Mouse (Mus musculus) lung, adult 2 months (tissue): ENCODE data around the gene Babam2. TPM values are rescaled to one million over a fixed set of nuclear protein-coding genes. Genes with fewer than 3 reads are reported as not detected.
"Not testable (repeated sequence)": the region's sequence is repeated elsewhere in the genome, so short reads cannot be mapped to it uniquely, and the experiment has no call there.

Experiments used
- DNase-seq: peaks from one replicate; pipeline ENCODE4 v3.0.0; 2022
- H3K4me1 ChIP-seq: fragments of 200-500 bp; 2 replicates; pipeline ENCODE4 v1.6.1; 2011; ENCODE audit warnings: low read length; ENCODE audit not compliant: control insufficient read depth, insufficient read depth
- H3K4me3 ChIP-seq: fragments of 200-500 bp; replicated peaks from 2 replicates; pipeline ENCODE3; 2011; ENCODE audit warnings: low read depth, mild to moderate bottlenecking, control low read depth, low read length; ENCODE audit errors: extremely low read depth
- CTCF ChIP-seq: fragments of 200-500 bp; IDR thresholded peaks from 2 replicates; pipeline ENCODE4 v1.5.1; 2011; ENCODE audit warnings: mild to moderate bottlenecking, low read length, control low read depth; ENCODE audit not compliant: insufficient read depth
- POLR2A ChIP-seq: fragments of 200-500 bp; IDR thresholded peaks from 2 replicates; pipeline ENCODE4 v1.6.1; 2011; ENCODE audit warnings: low read depth, mild to moderate bottlenecking, control low read depth, low read length, borderline replicate concordance; ENCODE audit errors: extremely low read depth
- WGBS: fragments of 180-500 bp; shearing (Covaris S2); methylation state at CpG from one replicate; pipeline ENCODE4 v1.1.7; 2018; 5-methylcytosine and 5-hydroxymethylcytosine counted together
- polyA plus RNA-seq: library from polyadenylated mRNA; depleted of rRNA; stranded (reverse); fragments of >200 nt; gene quantifications from 2 replicates; pipeline ENCODE4 v1.2.3, GENCODE M21; 2012

Gene Babam2
- polyA plus RNA-seq, 1 experiment = 23.6 TPM

DNA sequence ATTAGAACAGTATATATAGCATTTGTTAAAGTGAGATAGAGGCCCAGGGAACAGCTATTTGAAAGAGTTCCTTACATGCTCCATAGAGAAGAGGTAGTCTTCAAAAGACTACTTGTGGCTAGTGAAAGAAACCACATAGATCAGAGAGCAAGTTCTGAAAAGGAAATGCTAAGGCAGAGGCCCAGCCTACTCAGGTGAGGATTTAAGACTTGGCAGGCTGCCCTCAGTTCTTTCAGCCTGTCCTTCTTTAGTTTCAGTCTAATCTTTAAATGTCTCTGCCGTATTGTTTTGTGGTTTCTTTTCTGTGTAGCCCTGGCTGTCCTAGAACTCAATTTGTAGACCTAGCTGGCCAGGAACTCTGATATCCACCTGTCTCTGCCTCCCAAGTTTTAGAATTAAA lies 134.1 kb downstream of the Babam2 start:
- no peak for DNase-seq
- TF ChIP-seq CTCF (no peak), POLR2A (no peak)
- Histone ChIP-seq H3K4me3 (no peak overlapping the region), H3K4me1 (no peaks in the 10 kb centered on the region; the same call in 1 of the 2 replicates)
- WGBS = 44% methylated on average over 1 of the region's 1 CpGs

GRCm38 (mm10) chr5:31835691-31836090 lies 138.2 kb downstream of the Babam2 start:
- no peak for DNase-seq
- TF ChIP-seq CTCF = no peak
- TF ChIP-seq POLR2A = no peak
- WGBS = 74% methylated on average over 2 of the region's 2 CpGs
- H3K4me1 ChIP-seq = no peaks in the 10 kb centered on the region; the same call in 1 of the 2 replicates
- H3K4me3 ChIP-seq = no peak overlapping the region

GRCm38 (mm10) chr5:31839973-31840372 lies 142.5 kb downstream of the Babam2 start:
- H3K4me3 ChIP-seq = no peak overlapping the region
- H3K4me1 ChIP-seq = no peaks in the 10 kb centered on the region
- TF ChIP-seq POLR2A = no peak
- no peak for TF ChIP-seq CTCF
- DNase-seq = no peak

GRCm38 (mm10) chr5:31840406-31840805 lies 142.9 kb downstream of the Babam2 start:
- H3K4me3 ChIP-seq = no peak overlapping the region
- 87% methylated on average over 1 of the region's 1 CpGs for WGBS
- TF ChIP-seq POLR2A (no peak), CTCF (no peak)
- no peaks in the 10 kb centered on the region for H3K4me1 ChIP-seq
- no peak for DNase-seq

- TF ChIP-seq POLR2A = no peak
- no peak for TF ChIP-seq CTCF
- DNase-seq = no peak
- Histone ChIP-seq H3K4me1 (no peaks in the 10 kb centered on the region), H3K4me3 (no peak overlapping the region)
- WGBS = 77% methylated on average over 3 of the region's 3 CpGs
Measured at GRCm38 (mm10) chr5:31844856-31845255, 147.4 kb downstream of the Babam2 start.

DNA sequence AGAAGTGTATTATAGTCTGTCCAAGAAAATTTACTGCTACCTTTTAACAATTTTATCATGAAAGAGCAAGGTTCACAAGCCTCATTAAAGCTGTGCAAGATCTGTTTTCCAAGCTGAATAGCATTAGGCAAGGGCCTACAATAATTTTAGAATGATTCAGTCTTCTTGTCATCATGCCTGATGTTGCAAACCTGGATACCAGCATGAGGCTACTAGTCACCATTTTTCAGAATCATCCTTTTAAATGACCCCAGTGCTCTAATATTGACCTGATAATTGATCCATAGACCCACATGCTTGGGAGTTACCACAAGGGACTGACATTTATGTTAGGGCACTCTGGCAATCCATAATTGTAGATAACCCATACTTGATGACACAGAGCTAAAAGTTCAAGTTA lies 149.5 kb downstream of the Babam2 start:
- TF ChIP-seq CTCF (no peak), POLR2A (no peak)
- H3K4me1 ChIP-seq = no peaks in the 10 kb centered on the region
- H3K4me3 ChIP-seq = no peak overlapping the region
- DNase-seq = no peak

- no peak for TF ChIP-seq POLR2A
- TF ChIP-seq CTCF = no peak
- no peaks in the 10 kb centered on the region for H3K4me1 ChIP-seq
- no peak for DNase-seq
- H3K4me3 ChIP-seq = no peak overlapping the region
Measured at GRCm38 (mm10) chr5:31848995-31849394, 151.5 kb downstream of the Babam2 start.

- 82% methylated on average over 1 of the region's 1 CpGs for WGBS
- TF ChIP-seq CTCF (no peak), POLR2A (no peak)
- no peak for DNase-seq
- H3K4me1 ChIP-seq = no peaks in the 10 kb centered on the region
- H3K4me3 ChIP-seq = no peak overlapping the region
Measured at GRCm38 (mm10) chr5:31852786-31853185, 155.3 kb downstream of the Babam2 start.

GRCm38 (mm10) chr5:31853831-31854230 lies 156.3 kb downstream of the Babam2 start:
- no peaks in the 10 kb centered on the region for H3K4me1 ChIP-seq
- 94% methylated on average over 1 of the region's 1 CpGs for WGBS
- no peak for DNase-seq
- no peak overlapping the region for H3K4me3 ChIP-seq
- no peak for TF ChIP-seq POLR2A
- TF ChIP-seq CTCF = no peak

- not testable (repeated sequence) for DNase-seq, H3K4me3 ChIP-seq, H3K4me1 ChIP-seq
- 81% methylated on average over 10 of the region's 10 CpGs for WGBS
Measured at GRCm38 (mm10) chr5:31858877-31859276, 161.4 kb downstream of the Babam2 start.

- Histone ChIP-seq H3K4me3 (no peak overlapping the region), H3K4me1 (no peaks in the 10 kb centered on the region)
- 54% methylated on average over 1 of the region's 1 CpGs for WGBS
- no peak for DNase-seq
- TF ChIP-seq POLR2A (no peak), CTCF (no peak)
Measured at GRCm38 (mm10) chr5:31860426-31860825, 162.9 kb downstream of the Babam2 start.
